8 mouse cellular contexts compared by ENCODE assay signal in genomic region chr2:60123061-60123874, GRCm38 (mm10).
DNase-seq lines count a peak whose midpoint lies in the region; ATAC-seq and TF ChIP-seq lines count a peak whose summit lies in the region.

No protein-coding gene starts in this region.

- no peaks in the 10 kb centered on the region for H3K27me3 ChIP-seq in embryonic facial prominence, embryonic 12.5 days
- H3K27me3 ChIP-seq in intestine, postnatal 0 days (replicated peaks; ENCODE audit: control insufficient read depth, insufficient read depth, low read length): no peaks in the 10 kb centered on the region
- no peaks in the 10 kb centered on the region for H3K27me3 ChIP-seq in neural tube, embryonic 14.5 days (ENCODE audit: control insufficient read depth, insufficient read depth, low read length)

- H3K4me1 ChIP-seq in embryonic facial prominence, embryonic 12.5 days: peaks cover 25% of the 10 kb centered on the region
- peaks cover 14% of the 10 kb centered on the region for H3K4me1 ChIP-seq in intestine, postnatal 0 days (replicated peaks; ENCODE audit: control insufficient read depth, insufficient read depth, low read length)
- H3K4me1 ChIP-seq in neural tube, embryonic 14.5 days (ENCODE audit: control insufficient read depth, insufficient read depth, low read length): peaks cover 21% of the 10 kb centered on the region; the same call in 1 of the 2 replicates

- 47% methylated on average over 6 of the region's 6 CpGs for WGBS in embryonic facial prominence, embryonic 12.5 days
- 16% methylated on average over 6 of the region's 6 CpGs for WGBS in intestine, postnatal 0 days
- WGBS in neural tube, embryonic 14.5 days: 28% methylated on average over 6 of the region's 6 CpGs

- H3K9ac ChIP-seq in embryonic facial prominence, embryonic 12.5 days: no peak overlapping the region
- no peak overlapping the region for H3K9ac ChIP-seq in intestine, postnatal 0 days (ENCODE audit: low read depth, low read length)
- peak overlapping the region; percentile 4; the same call in 1 of the 2 replicates for H3K9ac ChIP-seq in neural tube, embryonic 14.5 days (replicated peaks; ENCODE audit: low read depth, low read length)

- no peaks in the 10 kb centered on the region for H3K9me3 ChIP-seq in embryonic facial prominence, embryonic 12.5 days
- no peaks in the 10 kb centered on the region for H3K9me3 ChIP-seq in intestine, postnatal 0 days (ENCODE audit: control insufficient read depth)
- H3K9me3 ChIP-seq in neural tube, embryonic 14.5 days (ENCODE audit: control insufficient read depth, low read length): no peaks in the 10 kb centered on the region

- H3K27ac ChIP-seq in layer of hippocampus, adult 2 months: peak overlapping the region; percentile 95; the same call in 1 of the 2 replicates
- no peak overlapping the region for H3K27ac ChIP-seq in embryonic facial prominence, embryonic 12.5 days
- H3K27ac ChIP-seq in intestine, postnatal 0 days (ENCODE audit: low read depth, low read length): no peak overlapping the region
- H3K27ac ChIP-seq in neural tube, embryonic 14.5 days (ENCODE audit: low read depth, low read length): no peak overlapping the region; the same call in 1 of the 2 replicates

- H3K36me3 ChIP-seq in embryonic facial prominence, embryonic 12.5 days: no peaks in the 10 kb centered on the region
- H3K36me3 ChIP-seq in intestine, postnatal 0 days (ENCODE audit: control insufficient read depth, insufficient read depth): no peaks in the 10 kb centered on the region
- no peaks in the 10 kb centered on the region for H3K36me3 ChIP-seq in neural tube, embryonic 14.5 days (ENCODE audit: control insufficient read depth, insufficient read depth, low read length)

- DNase-seq in layer of hippocampus, adult 2 months (ENCODE audit: low spot score in 2 of 2): no peak
- no peak for DNase-seq in layer of hippocampus, adult 11-12 months (ENCODE audit: low spot score)
- DNase-seq in spleen, postnatal 4 days (ENCODE audit: low spot score in 2 of 2): no peak
- no peak for DNase-seq in urinary bladder, postnatal 4 days (ENCODE audit: low spot score in 2 of 2)
- DNase-seq in embryo, embryonic 9.5 days (ENCODE audit: extremely low spot score): no peak

- ATAC-seq in embryonic facial prominence, embryonic 12.5 days (ENCODE audit: insufficient number of reproducible peaks, insufficient read depth, low FRiP score, low TSS enrichment): no peak
- ATAC-seq in intestine, postnatal 0 days: no peak
- ATAC-seq in neural tube, embryonic 14.5 days (ENCODE audit: low read depth): no peak

- TF ChIP-seq CTCF in layer of hippocampus, adult 2 months (conservative IDR thresholded peaks at IDR 0.05): no peak
- TF ChIP-seq CTCF in intestine, postnatal 0 days (IDR thresholded peaks at IDR 0.05; ENCODE audit: low read depth): no peak

- H3K4me2 ChIP-seq in embryonic facial prominence, embryonic 12.5 days (replicated peaks): peak overlapping the region; percentile 36
- peak overlapping the region; percentile 67 for H3K4me2 ChIP-seq in intestine, postnatal 0 days (replicated peaks; ENCODE audit: low read depth)
- H3K4me2 ChIP-seq in neural tube, embryonic 14.5 days (ENCODE audit: low read depth, low read length): peak overlapping the region; percentile 60

- peak overlapping the region; percentile 71 for H3K4me3 ChIP-seq in layer of hippocampus, adult 2 months
- H3K4me3 ChIP-seq in embryonic facial prominence, embryonic 12.5 days: no peak overlapping the region
- peak overlapping the region; percentile 17; the same call in 1 of the 2 replicates for H3K4me3 ChIP-seq in intestine, postnatal 0 days (ENCODE audit: low read depth, low read length)
- peak overlapping the region; percentile 27 for H3K4me3 ChIP-seq in neural tube, embryonic 14.5 days (ENCODE audit: low read depth, low read length)
